Mouse (Mus musculus): ENCODE results near the gene Dhdds.

The Dhdds gene

GRCm38 (mm10) chr4:133943791-133944190 lies 56.9 kb downstream of the Dhdds start:
- no peak for DNase-seq

GRCm38 (mm10) chr4:133942679-133943078 lies 58.0 kb downstream of the Dhdds start:
- DNase-seq, result no peak

GRCm38 (mm10) chr4:133941576-133941975 lies 59.1 kb downstream of the Dhdds start:
- DNase-seq, result no peak

- no peak for DNase-seq
These were observed 60.1 kb downstream of the Dhdds start for GRCm38 (mm10) chr4:133940386-133941260.

GRCm38 (mm10) chr4:133938077-133938476 lies 62.6 kb downstream of the Dhdds start:
- no peak for DNase-seq

- DNase-seq, result no peak
These were observed 68.9 kb downstream of the Dhdds start for GRCm38 (mm10) chr4:133931785-133932184.

GRCm38 (mm10) chr4:133931349-133931748 lies 69.4 kb downstream of the Dhdds start:
- DNase-seq, result no peak

- DNase-seq, result no peak
These were observed 71.4 kb downstream of the Dhdds start for GRCm38 (mm10) chr4:133929278-133929670.

GRCm38 (mm10) chr4:133928576-133929277 lies 72.0 kb downstream of the Dhdds start:
- DNase-seq, result no peak

GRCm38 (mm10) chr4:133925204-133925603 lies 75.5 kb downstream of the Dhdds start:
- DNase-seq, result no peak

- no peak for DNase-seq
These were observed 77.0 kb downstream of the Dhdds start for GRCm38 (mm10) chr4:133923743-133924142.
